Mouse (Mus musculus) cortical plate, adult 2 months (tissue): ENCODE measurements around the gene Acot8. TPM values are rescaled to one million over a fixed set of nuclear protein-coding genes. Genes with fewer than 3 reads are reported as not detected.

Experiments
- H3K27ac ChIP-seq: fragments of 200-500 bp; 2 replicates; pipeline ENCODE4 v1.5.1; 2012; ENCODE audit warnings: low read length, control low read depth, inconsistent platforms; ENCODE audit not compliant: insufficient read depth
- H3K4me1 ChIP-seq: fragments of 200-500 bp; 2 replicates; pipeline ENCODE4 v1.6.1; 2011; ENCODE audit warnings: low read length; ENCODE audit not compliant: control insufficient read depth, insufficient read depth
- H3K4me3 ChIP-seq: fragments of 200-500 bp; 2 replicates; pipeline ENCODE4 v1.5.1; 2011; ENCODE audit warnings: mild to moderate bottlenecking, low read length, control low read depth; ENCODE audit not compliant: insufficient read depth
- CTCF ChIP-seq: fragments of 200-500 bp; IDR thresholded peaks from 2 replicates; pipeline ENCODE4 v1.5.1; 2011; ENCODE audit warnings: mild to moderate bottlenecking, control low read depth, low read length; ENCODE audit not compliant: insufficient read depth; ENCODE audit errors: extremely low read depth
- POLR2A ChIP-seq: fragments of 200-500 bp; IDR thresholded peaks from 2 replicates; pipeline ENCODE4 v1.6.1; 2011; ENCODE audit warnings: mild to moderate bottlenecking, low read length, control low read depth; ENCODE audit not compliant: insufficient read depth; ENCODE audit errors: extremely low read depth
- polyA plus RNA-seq: library from polyadenylated mRNA; depleted of rRNA; stranded (reverse); fragments of >200 nt; gene quantifications from 2 replicates; pipeline ENCODE4 v1.2.3, GENCODE M21; 2012

Acot8 gene
- polyA plus RNA-seq, 1 experiment, result 30.3 TPM

- no peaks in the 10 kb centered on the region for H3K4me1 ChIP-seq
- TF ChIP-seq POLR2A, result no peak
- no peak for TF ChIP-seq CTCF
- no peak overlapping the region for H3K27ac ChIP-seq
- no peak overlapping the region for H3K4me3 ChIP-seq
Observed at GRCm38 (mm10) chr2:164776130-164776529, 28.6 kb downstream of the Acot8 start.

- Histone ChIP-seq H3K4me3 (no peak overlapping the region), H3K4me1 (no peaks in the 10 kb centered on the region), H3K27ac (no peak overlapping the region)
- TF ChIP-seq CTCF (no peak), POLR2A (no peak)
Observed at GRCm38 (mm10) chr2:164773989-164774364, 30.7 kb downstream of the Acot8 start.

- TF ChIP-seq POLR2A, result no peak
- no peak for TF ChIP-seq CTCF
- Histone ChIP-seq H3K27ac (no peak overlapping the region), H3K4me3 (no peak overlapping the region), H3K4me1 (no peaks in the 10 kb centered on the region)
Observed at GRCm38 (mm10) chr2:164773229-164773988, 31.3 kb downstream of the Acot8 start.

- Histone ChIP-seq H3K27ac (no peak overlapping the region), H3K4me1 (no peaks in the 10 kb centered on the region), H3K4me3 (no peak overlapping the region)
- no peak for TF ChIP-seq CTCF
- no peak for TF ChIP-seq POLR2A
Observed at GRCm38 (mm10) chr2:164771123-164771522, 33.6 kb downstream of the Acot8 start.

GRCm38 (mm10) chr2:164770279-164770678 lies 34.4 kb downstream of the Acot8 start:
- no peak overlapping the region for H3K27ac ChIP-seq
- H3K4me3 ChIP-seq, result peak overlapping the region; percentile 34; the same call in 1 of the 2 replicates
- TF ChIP-seq CTCF, result no peak
- no peak for TF ChIP-seq POLR2A
- H3K4me1 ChIP-seq, result no peaks in the 10 kb centered on the region

- no peak for TF ChIP-seq POLR2A
- 0 out of 2 replicates have a peak, but pooled peaks have one; percentile 2 for TF ChIP-seq CTCF
- H3K27ac ChIP-seq, result no peak within 1 kb of the TSS
- no peaks in the 10 kb centered on the region for H3K4me1 ChIP-seq
- H3K4me3 ChIP-seq, result peak within 1 kb of the TSS; percentile 34
Observed at GRCm38 (mm10) chr2:164769258-164770037, 35.2 kb downstream of the Acot8 start, which contains the start of gene Ube2c. Gene Ube2c, plus strand, starts transcription at chr2:164769898.

- no peak for TF ChIP-seq CTCF
- no peak for TF ChIP-seq POLR2A
- no peak overlapping the region for H3K27ac ChIP-seq
- H3K4me1 ChIP-seq, result no peaks in the 10 kb centered on the region
- no peak overlapping the region for H3K4me3 ChIP-seq
Observed at GRCm38 (mm10) chr2:164767812-164768540, 36.7 kb downstream of the Acot8 start.

- Histone ChIP-seq H3K27ac (no peak overlapping the region), H3K4me3 (no peak overlapping the region), H3K4me1 (no peaks in the 10 kb centered on the region)
- TF ChIP-seq POLR2A (no peak), CTCF (no peak)
Observed at GRCm38 (mm10) chr2:164765841-164766240, 38.8 kb downstream of the Acot8 start.

GRCm38 (mm10) chr2:164762593-164762992 lies 42.1 kb downstream of the Acot8 start:
- Histone ChIP-seq H3K4me1 (no peaks in the 10 kb centered on the region), H3K27ac (no peak overlapping the region), H3K4me3 (no peak overlapping the region)
- no peak for TF ChIP-seq CTCF
- no peak for TF ChIP-seq POLR2A
